Mouse (Mus musculus): Measurements from ENCODE around the gene Tmpo.

Tmpo gene

DNA sequence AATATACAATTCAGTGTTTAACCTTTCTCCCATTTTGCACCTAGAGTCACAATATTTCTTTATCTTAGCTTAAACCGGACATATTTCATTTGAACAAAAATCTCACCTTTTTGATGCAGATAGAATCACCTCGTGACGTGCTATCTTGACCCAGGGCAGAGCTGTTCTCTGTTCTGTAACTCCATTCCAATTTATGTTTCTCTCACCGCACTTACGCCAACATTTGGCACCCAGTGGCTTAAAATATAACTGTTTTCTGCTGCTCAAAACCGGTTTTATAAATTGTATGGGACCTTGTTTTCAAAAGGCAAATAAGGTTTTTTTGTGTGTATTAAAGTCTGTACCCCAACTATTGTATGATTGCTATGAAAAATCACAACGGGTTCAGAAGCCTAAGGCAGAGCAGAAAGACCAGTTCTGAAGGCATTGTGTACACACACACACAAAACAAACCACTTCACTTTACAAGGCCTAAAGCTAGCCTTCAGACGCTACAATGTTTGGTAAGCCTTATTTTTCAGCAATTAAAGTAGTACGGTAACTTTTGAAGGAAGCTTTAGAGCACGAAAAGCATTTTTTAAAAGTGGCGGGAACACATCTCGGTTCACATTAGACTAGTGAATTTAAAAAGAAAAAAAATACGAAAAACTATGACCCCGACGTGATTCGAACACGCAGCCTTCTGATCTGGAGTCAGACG lies at the start of gene Tmpo:
TSS of gene Tmpo (minus strand) at position 555 of the 700 bp plus-strand sequence.
- DNase-seq (ENCODE audit: low read depth in 2 of 2, low spot score in 2 of 2) = no peak

DNA sequence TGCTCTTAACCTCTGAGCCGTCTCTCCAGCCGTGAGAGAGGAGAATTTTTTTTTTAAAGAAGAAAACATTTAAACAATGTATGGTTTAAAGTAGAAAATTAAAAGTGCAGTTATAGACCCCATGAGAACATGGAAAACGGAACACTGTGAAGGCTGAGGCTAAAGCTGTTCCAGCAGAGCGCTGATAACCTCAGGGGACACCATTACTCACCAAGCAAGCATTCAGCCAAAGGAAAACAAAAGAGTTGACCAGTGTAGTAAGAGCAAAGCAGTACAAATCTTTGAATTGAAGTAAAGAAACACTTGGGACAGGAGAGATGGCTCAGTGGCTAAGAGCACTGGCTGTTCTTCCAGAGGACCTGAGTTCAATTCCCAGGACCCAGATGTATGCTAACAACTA lies 49.3 kb upstream of the Tmpo start:
- DNase-seq (ENCODE audit: low read depth in 2 of 2, low spot score in 2 of 2) = no peak

DNA sequence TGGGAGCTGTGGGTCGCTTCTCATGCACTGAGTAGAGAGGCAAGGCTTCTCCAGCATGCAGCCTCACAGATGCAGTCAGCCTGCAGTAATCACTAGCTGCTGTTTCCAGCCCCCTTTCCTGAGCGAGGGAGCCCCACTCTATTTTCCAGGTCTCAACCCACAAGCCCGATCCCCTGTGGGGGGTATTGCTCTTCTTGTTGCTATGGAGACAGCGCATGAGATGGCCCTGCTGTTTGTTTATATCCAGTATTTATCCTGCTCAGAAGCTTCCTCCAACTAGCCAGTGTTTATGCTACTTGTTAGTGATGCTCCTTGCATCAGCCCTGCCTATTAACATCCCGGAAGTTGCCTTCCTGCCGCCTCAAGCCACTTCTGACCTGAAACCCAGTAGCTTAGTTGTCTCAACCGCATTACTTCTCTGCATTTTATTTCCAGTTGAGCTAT lies 48.4 kb upstream of the Tmpo start:
- DNase-seq (ENCODE audit: low read depth in 2 of 2, low spot score in 2 of 2) = no peak

DNA sequence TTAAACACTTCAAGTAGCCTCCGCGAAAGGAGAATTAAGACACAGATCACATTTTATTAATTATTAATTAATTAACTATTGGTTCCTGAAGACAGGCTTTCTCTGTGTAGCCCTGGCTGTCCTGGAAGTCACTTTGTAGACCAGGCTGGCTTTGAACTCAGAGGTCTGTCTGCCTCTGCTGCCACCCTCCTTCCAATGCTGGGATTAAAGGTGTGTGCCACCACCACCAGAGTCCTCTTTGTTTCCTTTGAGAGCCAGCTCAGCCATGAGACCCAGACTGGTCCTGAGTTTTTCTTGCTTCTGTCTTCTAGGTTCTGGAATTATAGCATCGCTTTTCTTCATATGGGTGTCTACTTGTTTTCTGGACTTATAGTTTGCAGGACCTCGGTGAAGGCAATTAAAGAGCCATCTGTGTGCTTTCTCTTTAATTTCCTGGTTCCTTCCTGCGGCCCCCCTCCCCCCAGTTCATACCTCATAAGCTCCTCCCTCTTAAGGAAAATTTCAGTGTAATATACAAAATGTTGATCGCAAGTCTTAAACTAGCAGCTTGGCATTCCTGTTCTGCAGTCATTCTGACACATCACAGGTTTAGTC lies 47.9 kb upstream of the Tmpo start:
- no peak for DNase-seq (ENCODE audit: low read depth in 2 of 2, low spot score in 2 of 2)

DNA sequence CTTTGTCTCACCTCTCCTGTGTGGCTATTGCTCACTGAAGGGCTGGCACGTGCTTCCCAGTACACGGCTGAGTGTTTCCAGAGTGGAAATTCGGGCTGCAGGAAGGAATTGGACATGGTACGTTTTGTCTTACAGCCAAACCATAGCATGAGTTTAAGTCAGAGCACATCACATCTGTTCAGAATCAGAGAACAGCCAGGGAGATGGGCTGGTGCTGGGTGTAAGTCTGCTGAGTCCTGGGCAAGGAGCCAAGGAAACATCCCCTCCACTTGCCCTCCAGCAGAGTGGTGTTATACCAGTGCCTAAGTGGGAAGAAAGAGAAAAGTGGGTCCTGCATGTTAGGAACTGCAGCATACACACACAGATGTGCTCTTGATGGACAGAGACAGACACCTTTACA lies 45.9 kb upstream of the Tmpo start:
- no peak for DNase-seq (ENCODE audit: low read depth in 2 of 2, low spot score in 2 of 2)

DNA sequence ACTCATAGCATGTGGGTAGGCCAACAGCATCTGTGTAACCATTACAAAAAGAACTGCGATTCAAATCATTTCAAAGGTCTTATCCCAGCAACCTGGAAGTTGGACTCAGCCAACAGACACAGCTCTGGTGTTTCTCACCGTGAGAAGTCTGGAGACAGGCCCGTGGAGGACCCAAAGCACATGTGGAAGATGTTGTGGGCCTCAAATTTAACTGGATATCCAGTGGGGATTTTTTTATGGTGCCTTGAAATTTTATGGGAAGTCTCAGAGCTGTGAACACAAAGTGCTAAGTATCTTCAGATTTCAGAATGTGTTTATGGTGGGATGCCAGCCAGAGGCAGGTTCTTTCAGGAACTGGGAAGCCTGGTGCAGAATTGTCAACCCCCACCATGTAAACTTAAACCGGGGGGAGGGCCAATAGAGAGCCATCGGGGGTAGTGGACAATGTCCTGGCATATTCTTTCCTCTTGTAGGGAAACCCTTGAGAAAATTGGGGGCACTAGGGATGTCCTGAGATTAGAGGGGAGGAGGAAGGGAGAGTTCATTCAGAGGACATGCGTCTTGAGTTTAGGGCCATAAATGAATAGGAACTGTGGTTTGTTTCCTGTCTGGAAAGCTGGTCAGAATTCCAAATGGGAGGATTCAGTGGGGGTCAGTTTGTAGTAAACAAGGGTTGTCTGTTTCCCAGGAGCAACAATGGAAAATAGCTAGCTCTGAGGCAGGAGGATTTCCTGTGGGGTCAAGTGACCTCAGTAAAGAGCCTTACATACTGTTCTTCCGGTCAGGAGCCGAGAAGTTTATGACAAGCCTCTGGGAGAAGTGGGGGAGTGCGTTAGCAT lies 41.5 kb upstream of the Tmpo start:
- DNase-seq (ENCODE audit: low read depth in 2 of 2, low spot score in 2 of 2) = no peak

DNA sequence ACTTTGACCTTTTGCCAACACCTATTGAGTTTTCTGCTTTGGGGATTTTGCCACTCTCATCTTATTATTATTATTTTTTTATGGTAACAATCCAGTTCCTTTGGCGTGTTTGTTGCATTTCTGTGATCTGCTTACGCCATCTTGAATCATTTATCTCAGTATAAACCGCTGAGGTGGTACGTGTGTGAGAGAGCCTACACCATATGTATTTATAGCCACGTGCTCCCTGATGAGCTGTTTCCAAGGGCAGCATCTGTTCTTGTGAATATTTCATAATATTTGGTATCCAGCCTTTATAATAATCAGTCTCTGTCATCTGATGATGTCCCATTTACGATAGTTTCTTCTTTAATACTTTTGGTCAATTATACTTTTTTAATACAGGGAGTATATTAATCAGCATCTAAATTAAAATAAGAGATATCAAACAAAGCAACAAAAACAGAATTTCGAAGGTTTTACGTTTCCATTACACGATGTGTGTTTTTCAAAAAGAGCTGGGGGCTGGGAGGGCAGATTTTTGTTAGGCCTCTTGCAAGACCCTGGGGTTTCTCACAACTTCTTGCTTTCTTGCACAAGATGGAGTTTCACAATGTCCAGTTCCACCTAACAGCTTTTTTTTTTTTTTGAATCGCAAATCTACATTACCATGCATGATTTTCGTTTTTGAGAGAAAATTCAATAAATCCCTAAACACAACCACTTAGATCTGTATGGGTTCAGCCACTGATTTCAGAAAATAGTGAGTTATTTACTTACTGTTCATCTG lies 28.0 kb upstream of the Tmpo start:
- no peak for DNase-seq (ENCODE audit: low read depth in 2 of 2, low spot score in 2 of 2)

DNA sequence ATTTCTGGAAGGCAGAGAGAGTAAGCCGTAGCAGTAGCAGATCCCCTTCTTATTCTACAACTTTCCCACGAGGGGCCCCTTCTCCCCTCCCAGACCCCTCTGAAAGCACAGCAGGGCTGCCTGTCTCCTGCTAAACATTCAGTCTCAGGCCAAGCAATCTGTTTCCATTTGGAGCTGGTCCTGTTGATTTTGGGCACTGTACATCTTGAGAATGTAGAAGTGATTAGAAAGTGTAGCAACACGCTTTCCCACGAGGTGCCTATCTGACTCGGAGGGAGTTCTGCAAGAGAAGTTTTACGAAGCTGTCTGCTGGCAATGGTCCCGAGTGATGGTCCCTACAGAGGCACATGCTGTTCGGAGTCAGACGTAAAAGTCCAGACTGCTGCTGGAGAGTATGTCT lies 27.3 kb upstream of the Tmpo start:
- no peak for DNase-seq (ENCODE audit: low read depth in 2 of 2, low spot score in 2 of 2)

DNA sequence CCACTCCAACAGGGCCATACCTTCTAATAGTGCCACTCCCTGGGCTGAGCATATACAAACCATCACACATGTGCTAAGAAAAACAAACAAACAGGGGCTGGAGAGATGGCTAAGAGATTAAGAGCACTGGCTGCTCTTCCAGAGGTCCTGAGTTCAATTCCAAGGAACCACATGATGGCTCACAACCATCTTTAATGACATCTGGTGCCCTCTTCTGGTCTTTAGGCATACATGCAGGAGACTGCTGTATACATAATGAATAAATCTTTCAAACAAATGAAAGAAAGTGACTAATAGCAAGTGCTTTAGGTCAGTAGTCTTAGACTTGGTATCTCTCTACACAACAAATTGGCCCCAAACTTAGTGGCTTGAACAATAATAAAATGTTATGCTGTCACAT lies 26.2 kb upstream of the Tmpo start:
- no peak for DNase-seq (ENCODE audit: low read depth in 2 of 2, low spot score in 2 of 2)

DNA sequence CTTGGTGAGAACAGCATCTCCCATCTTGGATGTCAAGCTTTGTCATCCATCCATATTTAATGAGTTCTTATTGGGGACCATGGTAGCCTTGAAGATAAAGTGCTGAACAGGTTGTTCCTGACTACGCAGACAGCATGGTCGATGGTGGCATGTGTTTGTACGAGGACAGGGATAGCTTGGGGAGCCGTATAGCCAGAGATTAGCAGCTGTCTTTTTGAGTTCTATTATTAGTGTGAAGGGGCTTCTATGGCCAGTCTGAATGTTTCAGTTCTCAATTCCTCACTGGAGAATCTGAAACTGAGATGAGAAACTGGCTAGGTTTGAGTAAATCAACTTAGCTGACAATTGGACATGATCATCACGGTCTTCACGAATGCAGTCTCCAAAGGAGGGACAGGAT lies 24.5 kb upstream of the Tmpo start:
- no peak for DNase-seq (ENCODE audit: low read depth in 2 of 2, low spot score in 2 of 2)

DNA sequence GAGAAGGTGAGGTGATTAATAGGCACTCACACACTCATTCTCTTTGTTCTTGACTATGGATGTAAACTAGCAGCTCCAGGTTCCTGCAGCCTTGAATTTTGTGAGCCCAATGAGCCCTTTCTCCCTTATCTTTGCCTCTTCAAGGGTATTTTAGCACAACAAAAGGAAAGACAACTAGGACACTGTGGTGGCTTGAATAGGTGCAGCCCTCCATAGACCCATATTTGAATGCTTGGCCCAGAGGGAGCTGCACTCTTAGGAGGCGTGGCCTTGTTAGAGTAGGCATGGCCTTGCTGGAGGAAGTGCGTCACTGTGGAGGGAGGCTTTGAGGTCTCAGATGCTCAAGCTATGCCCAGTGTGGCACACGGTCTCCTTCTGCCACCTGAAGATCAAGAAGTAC lies 19.5 kb upstream of the Tmpo start:
- DNase-seq (ENCODE audit: low read depth in 2 of 2, low spot score in 2 of 2) = no peak

DNA sequence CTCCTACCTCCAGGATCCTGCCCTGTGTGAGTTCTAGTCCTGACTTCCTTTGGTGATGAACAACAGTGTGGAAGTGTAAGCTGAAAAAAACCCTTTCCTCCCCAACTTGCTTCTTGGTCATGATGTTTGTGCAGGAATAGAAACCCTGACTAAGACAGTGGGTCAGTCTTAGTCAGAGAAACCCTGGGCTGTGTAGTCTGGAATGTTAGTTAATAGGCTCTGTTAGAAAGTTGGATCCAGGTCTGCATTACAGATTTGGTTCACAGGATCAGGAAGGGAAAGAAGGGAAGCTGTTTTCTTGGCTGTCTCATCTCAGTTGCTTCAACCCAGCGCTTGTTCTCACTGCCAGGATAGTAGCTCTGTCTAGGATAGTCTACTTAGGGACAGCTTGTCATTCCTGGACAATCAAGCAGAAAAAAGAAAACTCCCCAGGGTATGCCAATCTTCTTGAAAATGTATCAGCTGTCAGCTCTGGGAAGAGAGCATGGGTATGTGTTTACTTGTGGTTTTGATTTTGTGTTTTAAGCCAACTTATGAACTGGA lies 18.2 kb upstream of the Tmpo start:
- no peak for DNase-seq (ENCODE audit: low read depth in 2 of 2, low spot score in 2 of 2)

DNA sequence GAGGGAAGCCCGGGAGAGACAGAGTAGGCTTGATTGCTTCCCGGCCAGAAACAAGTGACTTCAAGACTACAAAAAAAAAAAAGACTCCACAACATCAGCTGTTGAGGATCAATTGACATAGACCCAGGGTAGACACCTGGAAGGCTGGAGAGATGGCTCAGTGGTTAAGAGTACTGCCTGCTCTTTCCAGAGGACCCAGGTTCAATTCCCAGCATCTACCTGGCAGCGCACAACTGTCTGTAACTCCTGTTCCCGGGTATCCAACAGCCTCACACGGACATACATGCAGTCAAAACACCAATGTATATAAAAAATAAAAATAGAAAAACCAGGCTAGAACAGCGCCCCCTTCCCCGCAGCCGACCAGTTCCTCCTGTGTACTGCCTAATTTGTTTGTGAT lies 16.6 kb upstream of the Tmpo start:
- DNase-seq (ENCODE audit: low read depth in 2 of 2, low spot score in 2 of 2) = no peak

DNA sequence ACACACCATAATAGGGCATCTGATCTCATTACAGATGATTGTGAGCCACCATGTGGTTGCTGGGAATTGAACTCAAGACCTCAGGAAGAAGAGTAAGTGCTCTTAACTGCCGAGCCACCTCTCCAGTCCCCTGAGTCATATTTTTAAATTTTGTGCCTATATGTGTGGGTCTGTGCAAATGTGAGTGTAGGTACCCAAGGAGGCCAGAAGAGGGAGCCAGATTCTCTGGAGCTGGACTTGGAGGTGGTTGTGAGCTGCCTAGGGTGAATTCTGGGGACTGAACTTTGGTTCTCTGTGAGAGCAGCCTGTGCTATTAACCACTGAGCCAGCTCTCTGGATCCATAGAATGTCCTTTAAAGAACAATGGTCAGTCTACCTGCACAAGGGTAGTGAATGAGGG lies 15.7 kb upstream of the Tmpo start:
- DNase-seq (ENCODE audit: low read depth in 2 of 2, low spot score in 2 of 2) = no peak

DNA sequence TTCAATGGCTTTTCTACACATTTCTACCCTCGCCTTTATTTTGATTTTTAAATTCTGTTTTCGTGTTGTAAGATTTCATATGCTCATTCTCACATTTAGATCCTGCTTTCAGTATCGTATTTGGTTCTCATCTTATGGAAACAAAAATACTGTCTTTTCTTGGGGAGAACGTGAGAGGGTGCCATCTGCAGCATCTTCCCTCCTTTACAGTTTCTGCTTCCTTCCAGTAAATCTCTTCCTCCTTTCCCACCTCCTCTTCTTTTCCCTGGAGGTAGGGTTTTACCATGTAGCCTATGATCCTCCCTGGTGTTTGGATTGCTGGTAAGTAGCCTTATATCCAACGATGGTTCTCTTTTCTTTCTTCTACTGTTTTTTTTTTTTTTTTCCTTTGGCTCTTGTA lies 14.6 kb upstream of the Tmpo start:
- no peak for DNase-seq (ENCODE audit: low read depth in 2 of 2, low spot score in 2 of 2)

DNA sequence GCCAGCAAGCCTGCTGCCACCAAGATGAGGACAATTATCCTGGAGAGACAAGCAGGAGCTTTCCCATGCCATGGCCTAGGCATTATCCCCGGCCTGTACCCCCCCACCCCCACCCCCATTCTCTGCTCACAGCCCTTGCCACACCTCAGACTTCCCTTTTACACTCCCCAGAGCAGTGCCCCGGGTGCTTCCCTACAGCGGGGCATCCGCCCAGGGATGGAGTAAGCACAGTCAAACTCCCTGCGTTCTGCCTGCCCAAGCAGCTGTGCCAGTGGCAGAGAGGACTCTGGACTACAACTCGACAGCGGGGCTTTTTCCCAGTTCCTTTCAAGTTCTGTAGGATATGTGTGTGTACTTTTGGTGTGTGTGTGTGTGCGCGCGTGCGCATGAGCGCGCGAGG lies 14.0 kb upstream of the Tmpo start:
- DNase-seq (ENCODE audit: low read depth in 2 of 2, low spot score in 2 of 2) = no peak

DNA sequence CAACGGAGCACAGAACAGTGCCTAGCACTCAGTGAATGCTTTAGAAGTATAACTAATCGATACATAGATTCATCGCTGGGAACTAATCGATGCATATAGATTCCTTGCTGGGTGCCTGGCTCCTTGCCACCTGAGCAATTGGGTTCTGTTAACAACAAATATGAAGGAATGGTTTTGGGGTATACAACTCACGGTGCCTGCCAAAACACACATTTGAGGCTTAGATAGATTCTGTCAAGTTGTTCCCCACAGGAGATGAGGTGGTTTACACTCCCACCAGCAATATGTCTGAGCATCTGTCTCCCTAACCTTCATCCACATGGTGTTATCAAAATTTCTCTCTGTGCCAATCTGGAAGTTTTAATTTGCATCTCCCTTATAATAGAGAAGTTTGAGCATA lies 10.7 kb upstream of the Tmpo start:
- DNase-seq (ENCODE audit: low read depth in 2 of 2, low spot score in 2 of 2) = no peak

DNA sequence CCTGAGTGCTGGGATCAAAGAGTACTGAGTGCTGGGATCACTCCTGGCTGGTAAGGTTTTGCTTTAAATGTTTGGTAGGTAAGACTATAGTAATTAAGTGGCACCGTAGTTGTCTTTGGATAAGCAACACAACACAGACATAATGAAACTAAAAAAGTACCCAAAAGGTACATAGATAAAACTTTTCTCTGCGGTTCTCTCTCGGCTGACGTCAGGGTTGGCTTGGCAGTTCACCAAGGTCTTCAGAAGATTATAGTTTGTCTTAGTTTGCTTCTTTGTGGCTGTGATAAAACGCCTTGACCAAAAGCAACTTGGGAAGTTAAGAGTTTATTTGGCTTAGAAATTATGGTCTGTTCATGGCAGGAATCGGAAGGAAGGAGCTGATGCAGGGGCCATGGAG lies 8.4 kb upstream of the Tmpo start:
- DNase-seq (ENCODE audit: low read depth in 2 of 2, low spot score in 2 of 2) = no peak

DNA sequence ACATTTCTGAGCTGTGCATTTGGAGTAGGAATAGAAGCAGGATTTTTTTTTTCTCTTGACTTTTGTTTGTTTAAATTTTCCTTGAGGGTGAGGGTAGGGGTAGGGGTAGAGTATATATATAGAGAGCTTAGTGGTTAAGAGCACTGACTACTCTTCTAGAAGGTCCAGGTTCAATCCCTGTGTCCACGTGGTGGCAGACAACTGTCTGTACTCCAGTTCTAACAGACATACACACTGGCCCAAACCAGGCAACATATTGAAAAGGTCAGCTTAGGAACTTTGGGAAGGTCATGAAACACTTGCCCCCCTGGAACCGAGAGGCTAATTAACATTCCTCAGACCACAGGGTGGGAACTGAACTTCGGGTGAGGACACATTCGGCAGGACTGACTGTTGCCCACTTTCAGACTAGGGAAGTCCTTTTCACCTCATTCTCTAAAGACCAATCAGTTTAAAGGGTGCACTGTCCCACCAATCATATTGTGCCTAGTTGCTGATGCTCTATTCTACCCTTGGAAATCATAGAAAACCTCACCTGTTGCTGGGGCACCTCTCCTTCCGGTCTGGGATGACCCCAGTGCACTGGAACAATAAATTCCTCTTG lies 7.7 kb upstream of the Tmpo start:
- no peak for DNase-seq (ENCODE audit: low read depth in 2 of 2, low spot score in 2 of 2)

DNA sequence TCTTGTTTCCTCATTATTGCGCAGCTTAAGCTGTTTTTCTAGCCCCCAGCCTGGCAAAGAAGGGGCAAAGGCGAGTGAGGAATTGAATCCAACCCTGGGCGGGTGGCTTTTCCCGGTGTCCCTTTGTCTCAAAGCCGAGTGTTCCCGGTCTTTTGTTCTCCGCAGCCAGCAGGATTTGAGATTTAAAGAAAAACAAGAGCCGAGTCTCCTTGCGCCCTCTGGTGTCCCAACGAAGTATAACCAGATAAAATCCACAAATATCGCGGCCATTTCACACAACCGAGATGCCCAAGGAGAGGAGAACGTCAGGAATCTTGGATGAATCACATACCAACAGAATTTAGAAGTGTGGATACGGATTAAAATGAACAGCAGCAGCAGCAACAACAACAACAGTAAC lies 6.8 kb upstream of the Tmpo start:
- peak; percentile 66 to 78 for DNase-seq (ENCODE audit: low read depth in 2 of 2, low spot score in 2 of 2)

DNA sequence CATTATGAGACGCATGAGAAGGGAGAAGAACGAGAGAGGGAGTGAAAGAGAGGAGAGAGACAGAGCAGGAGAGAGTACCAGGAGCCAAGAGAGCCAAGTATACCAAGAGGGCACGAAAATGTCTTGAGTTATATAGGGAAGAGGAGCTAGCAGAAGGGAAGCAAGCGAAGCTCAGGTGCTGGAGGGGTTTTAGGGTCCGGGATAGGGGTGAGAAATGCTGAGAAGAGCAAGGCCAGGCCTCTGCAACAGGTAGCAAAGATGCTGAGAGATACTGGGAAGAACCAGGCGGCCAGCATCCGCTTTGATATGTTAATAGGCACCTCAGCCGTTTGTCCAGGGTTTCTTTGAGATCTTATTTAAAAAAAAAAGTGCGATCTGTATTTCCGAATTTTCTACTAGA lies 6.2 kb upstream of the Tmpo start:
- no peak for DNase-seq (ENCODE audit: low read depth in 2 of 2, low spot score in 2 of 2)
